In genomic region chr10:95546178-95546577, GRCm38 (mm10) we compare ENCODE assay signal across 18 mouse cellular contexts.
"Had no signal": no experiment of that assay in that cellular context is flagged by ENCODE, and none has a peak within 500 bp of the region (broad histone marks: within the 10 kb centered on the region; RNA-seq: fewer than 3 reads in every experiment).

No protein-coding gene starts in this region.

- H3K4me2 ChIP-seq: liver, embryonic 13.5 days; midbrain, embryonic 12.5 days; midbrain, embryonic 15.5 days; neural tube, embryonic 12.5 days; neural tube, embryonic 15.5 days had no signal

- H3K4me1 ChIP-seq: liver, embryonic 13.5 days; midbrain, embryonic 12.5 days; neural tube, embryonic 12.5 days; neural tube, embryonic 15.5 days had no signal

- DNase-seq: kidney, adult 9 months; kidney, postnatal 14 days; layer of hippocampus, adult 9-11 months; liver, embryonic 13.5 days; lung, adult 2 months; lung, postnatal 14 days; right cerebral cortex, adult 18-20 months; right cerebral cortex, postnatal 14 days; right cerebral cortex, postnatal 4 days; thymus, adult 18-20 months; thymus, postnatal 36 days had no signal

- H3K4me3 ChIP-seq: layer of hippocampus, adult 2 months; liver, embryonic 13.5 days; midbrain, embryonic 12.5 days; midbrain, embryonic 15.5 days; neural tube, embryonic 12.5 days; neural tube, embryonic 15.5 days had no signal

- H3K9ac ChIP-seq: liver, embryonic 13.5 days; midbrain, embryonic 12.5 days; midbrain, embryonic 15.5 days; neural tube, embryonic 12.5 days; neural tube, embryonic 15.5 days had no signal

- ATAC-seq: midbrain, embryonic 15.5 days had no signal

- H3K36me3 ChIP-seq: midbrain, embryonic 15.5 days had no signal

- H3K27me3 ChIP-seq: liver, embryonic 13.5 days; midbrain, embryonic 12.5 days; midbrain, embryonic 15.5 days; neural tube, embryonic 12.5 days; neural tube, embryonic 15.5 days had no signal

- H3K9me3 ChIP-seq: liver, embryonic 13.5 days; midbrain, embryonic 12.5 days; midbrain, embryonic 15.5 days; neural tube, embryonic 12.5 days; neural tube, embryonic 15.5 days had no signal

- H3K27ac ChIP-seq: liver, embryonic 13.5 days; macrophage; midbrain, embryonic 12.5 days; midbrain, embryonic 15.5 days; neural tube, embryonic 12.5 days; neural tube, embryonic 15.5 days; stomach, postnatal 0 days had no signal
